Mouse (Mus musculus) duodenum, adult 2 months (tissue): Measurements from ENCODE around the gene Enc1. TPM values are rescaled to one million over a fixed set of nuclear protein-coding genes. Genes with fewer than 3 reads are reported as not detected.

Source experiments
- polyA plus RNA-seq: library from polyadenylated mRNA; depleted of rRNA; stranded (reverse); fragments of >200 nt; gene quantifications from 2 replicates; pipeline ENCODE4 v1.2.3, GENCODE M21; 2012; ENCODE audit warnings: low replicate concordance; rRNA removed

Gene Enc1
- 3.8 and 8.3 TPM in 2 replicates for polyA plus RNA-seq

DNA sequence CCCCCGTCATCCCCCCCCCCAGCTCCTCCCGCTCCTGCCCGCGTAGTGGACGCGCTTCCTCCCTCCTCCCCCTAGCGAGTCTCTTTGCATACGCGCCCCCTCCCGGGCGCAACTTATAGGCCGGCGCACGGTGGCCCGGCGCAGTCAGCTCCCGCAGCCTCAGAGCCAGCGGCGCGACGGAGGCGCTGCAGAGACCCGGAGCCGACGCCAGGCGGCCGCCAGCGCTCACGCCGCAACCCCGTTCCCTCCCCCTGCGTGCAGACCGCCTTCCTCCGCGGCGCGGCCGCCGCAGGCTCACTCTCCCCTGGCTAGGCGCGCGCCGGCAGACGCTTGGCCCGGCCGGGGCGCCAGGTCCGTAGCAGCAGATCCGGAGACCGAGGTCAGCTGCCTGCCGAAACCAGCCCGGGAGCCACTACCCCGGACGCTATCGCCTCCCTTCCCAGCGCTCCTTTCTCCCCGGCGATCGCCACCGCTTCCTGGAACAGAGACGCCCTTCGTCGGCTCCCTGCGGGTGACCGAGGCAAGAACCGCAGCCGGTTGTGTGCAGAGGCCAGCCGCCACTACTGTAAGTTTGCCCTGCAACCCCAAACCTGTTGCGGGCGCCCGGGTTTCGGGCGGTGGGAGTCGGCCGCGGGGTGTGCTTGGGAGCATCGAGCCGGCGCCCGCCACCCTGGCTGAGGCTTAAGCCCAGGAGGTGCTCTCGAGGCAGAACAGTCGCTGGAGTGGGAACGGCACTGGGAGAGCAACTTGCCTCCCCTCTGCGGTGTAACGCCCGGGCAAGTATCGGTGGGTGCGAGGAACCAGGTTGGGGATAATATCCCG, at the start of gene Enc1:
Enc1 (plus strand) TSS at position 141 of the 822 bp plus-strand sequence.

DNA sequence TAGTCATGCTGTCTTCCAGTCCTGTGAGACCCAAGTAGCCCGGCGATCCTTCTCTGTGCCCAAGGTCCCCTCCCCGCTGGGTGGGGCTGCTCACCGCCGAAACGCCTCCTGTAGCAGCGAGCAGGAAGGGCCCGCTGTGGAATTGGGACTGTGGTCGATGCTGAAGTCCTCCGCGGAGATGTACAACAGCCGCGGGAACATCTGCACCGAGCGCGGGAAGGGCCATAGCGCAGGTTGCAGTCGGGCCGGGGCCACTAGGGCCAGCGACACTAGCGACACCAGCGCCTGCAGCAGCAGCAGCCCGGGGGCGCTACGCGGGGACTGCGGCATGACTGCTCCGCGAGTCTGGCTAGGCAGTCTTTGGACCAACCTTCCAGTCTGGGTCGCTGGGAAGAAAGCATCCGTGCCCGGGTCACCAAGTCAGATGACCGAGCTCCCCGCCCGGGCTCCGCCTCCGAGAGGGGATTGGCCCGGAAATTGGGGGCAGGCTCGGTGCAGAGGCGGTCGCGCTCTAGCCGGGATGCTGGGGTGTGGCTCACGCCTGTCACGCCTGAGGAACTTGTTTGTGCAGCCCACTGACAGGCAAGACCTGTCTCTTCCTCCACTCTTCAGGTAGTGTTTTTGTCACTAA, 42.9 kb upstream of the Enc1 start, which contains the start of gene Hexb:
Hexb (minus strand) TSS at position 426 of the 631 bp plus-strand sequence.

Other genes with a start within 250 kb of the Enc1 start
- 0.22 TPM in 1 of 2 replicates, not detected in the other for gene 1700029F12Rik, start 206.7 kb upstream of the Enc1 start, polyA plus RNA-seq
- not detected in 2 replicates for gene Fam169a, start 173.8 kb upstream of the Enc1 start, polyA plus RNA-seq
- 0.46 and 0.96 TPM in 2 replicates for gene Gm6169, start 141.9 kb upstream of the Enc1 start, polyA plus RNA-seq
- gene Gfm2, start 103.2 kb upstream of the Enc1 start, polyA plus RNA-seq, result 15.7 TPM in 2 replicates
- gene Nsa2, start 103.2 kb upstream of the Enc1 start, polyA plus RNA-seq, result 4.3 and 8.0 TPM in 2 replicates
- 140 and 207 TPM in 2 replicates for gene Hexb, start 42.7 kb upstream of the Enc1 start, polyA plus RNA-seq